Mouse (Mus musculus): ENCODE data around the gene Galnt18. TPM values are rescaled to one million over a fixed set of nuclear protein-coding genes. Genes with fewer than 3 reads are reported as not detected.

The Galnt18 gene
- total and polyA plus RNA-seq, 2 experiments from 2014 or later, result 16.5 to 27.1 TPM

- no peak for ATAC-seq (ENCODE audit: insufficient read depth, low read depth)
- 58% methylated on average over 3 of the region's 3 CpGs for WGBS
These were observed 292.9 kb downstream of the Galnt18 start for GRCm38 (mm10) chr7:111486811-111487333.

GRCm38 (mm10) chr7:111483896-111484295, 295.9 kb downstream of the Galnt18 start:
- 63% methylated on average over 4 of the region's 4 CpGs for WGBS
- no peaks in the 10 kb centered on the region for H3K27me3 ChIP-seq (ENCODE audit: control insufficient read depth, insufficient read depth, low read length)
- no peak overlapping the region for H3K27ac ChIP-seq (ENCODE audit: low read depth)
- no peak overlapping the region for H3K4me2 ChIP-seq (ENCODE audit: low read depth, low read length)
- no peaks in the 10 kb centered on the region for H3K9me3 ChIP-seq (replicated peaks; ENCODE audit: control insufficient read depth, low read length)
- H3K9ac ChIP-seq (replicated peaks; ENCODE audit: low read depth, low read length), result no peak overlapping the region
- TF ChIP-seq EP300 (IDR thresholded peaks at IDR 0.05; ENCODE audit: low read depth) (no peak), CTCF (IDR thresholded peaks at IDR 0.05; ENCODE audit: low read depth) (no peak)
- no peak for ATAC-seq (ENCODE audit: insufficient read depth, low read depth)
- DNase-seq (ENCODE audit: low spot score), result no peak
- H3K4me3 ChIP-seq (ENCODE audit: low read depth, low read length), result no peak overlapping the region
- H3K4me1 ChIP-seq (ENCODE audit: control insufficient read depth, insufficient read depth), result no peaks in the 10 kb centered on the region
- no peaks in the 10 kb centered on the region for H3K36me3 ChIP-seq (replicated peaks; ENCODE audit: control insufficient read depth, insufficient read depth, low read length)

More at GRCm38 (mm10) chr7:111486811-111487333, 292.9 kb downstream of the Galnt18 start:
- H3K4me1 ChIP-seq (ENCODE audit: control insufficient read depth, insufficient read depth), result no peaks in the 10 kb centered on the region
- H3K9ac ChIP-seq (replicated peaks; ENCODE audit: low read depth, low read length), result no peak overlapping the region
- H3K4me2 ChIP-seq (ENCODE audit: low read depth, low read length), result no peak overlapping the region
- no peaks in the 10 kb centered on the region for H3K36me3 ChIP-seq (replicated peaks; ENCODE audit: control insufficient read depth, insufficient read depth, low read length)
- DNase-seq (ENCODE audit: low spot score), result no peak
- no peaks in the 10 kb centered on the region for H3K9me3 ChIP-seq (replicated peaks; ENCODE audit: control insufficient read depth, low read length)
- TF ChIP-seq CTCF (IDR thresholded peaks at IDR 0.05; ENCODE audit: low read depth) (no peak), EP300 (IDR thresholded peaks at IDR 0.05; ENCODE audit: low read depth) (no peak)
- no peak overlapping the region for H3K27ac ChIP-seq (ENCODE audit: low read depth)
- no peak overlapping the region for H3K4me3 ChIP-seq (ENCODE audit: low read depth, low read length)
- no peaks in the 10 kb centered on the region for H3K27me3 ChIP-seq (ENCODE audit: control insufficient read depth, insufficient read depth, low read length)

GRCm38 (mm10) chr7:111483321-111483720, 296.5 kb downstream of the Galnt18 start:
- no peak for ATAC-seq (ENCODE audit: insufficient read depth, low read depth)
- H3K27me3 ChIP-seq (ENCODE audit: control insufficient read depth, insufficient read depth, low read length), result no peaks in the 10 kb centered on the region
- WGBS, result 91% methylated on average over 3 of the region's 3 CpGs
- no peak for DNase-seq (ENCODE audit: low spot score)
- H3K36me3 ChIP-seq (replicated peaks; ENCODE audit: control insufficient read depth, insufficient read depth, low read length), result no peaks in the 10 kb centered on the region
- H3K4me1 ChIP-seq (ENCODE audit: control insufficient read depth, insufficient read depth), result no peaks in the 10 kb centered on the region
- H3K9ac ChIP-seq (replicated peaks; ENCODE audit: low read depth, low read length), result no peak overlapping the region
- no peaks in the 10 kb centered on the region for H3K9me3 ChIP-seq (replicated peaks; ENCODE audit: control insufficient read depth, low read length)
- H3K4me2 ChIP-seq (ENCODE audit: low read depth, low read length), result no peak overlapping the region
- no peak overlapping the region for H3K27ac ChIP-seq (ENCODE audit: low read depth)
- H3K4me3 ChIP-seq (ENCODE audit: low read depth, low read length), result no peak overlapping the region
- TF ChIP-seq EP300 (IDR thresholded peaks at IDR 0.05; ENCODE audit: low read depth), result no peak
- no peak for TF ChIP-seq CTCF (IDR thresholded peaks at IDR 0.05; ENCODE audit: low read depth)

- DNase-seq (ENCODE audit: low spot score) (no peak), ATAC-seq (ENCODE audit: insufficient read depth, low read depth) (no peak)
- 73% methylated on average over 5 of the region's 5 CpGs for WGBS
- Histone ChIP-seq H3K36me3 (replicated peaks; ENCODE audit: control insufficient read depth, insufficient read depth, low read length) (no peaks in the 10 kb centered on the region), H3K9me3 (replicated peaks; ENCODE audit: control insufficient read depth, low read length) (no peaks in the 10 kb centered on the region), H3K4me1 (ENCODE audit: control insufficient read depth, insufficient read depth) (no peaks in the 10 kb centered on the region), H3K4me2 (ENCODE audit: low read depth, low read length) (no peak overlapping the region), H3K4me3 (ENCODE audit: low read depth, low read length) (no peak overlapping the region), H3K27ac (ENCODE audit: low read depth) (no peak overlapping the region), H3K9ac (replicated peaks; ENCODE audit: low read depth, low read length) (no peak overlapping the region), H3K27me3 (ENCODE audit: control insufficient read depth, insufficient read depth, low read length) (no peaks in the 10 kb centered on the region)
- no peak for TF ChIP-seq EP300 (IDR thresholded peaks at IDR 0.05; ENCODE audit: low read depth)
- TF ChIP-seq CTCF (IDR thresholded peaks at IDR 0.05; ENCODE audit: low read depth), result no peak
These were observed 312.1 kb downstream of the Galnt18 start for GRCm38 (mm10) chr7:111467715-111468114.

- Histone ChIP-seq H3K9me3 (replicated peaks; ENCODE audit: control insufficient read depth, low read length) (no peaks in the 10 kb centered on the region), H3K4me2 (ENCODE audit: low read depth, low read length) (no peak overlapping the region), H3K9ac (replicated peaks; ENCODE audit: low read depth, low read length) (no peak overlapping the region), H3K36me3 (replicated peaks; ENCODE audit: control insufficient read depth, insufficient read depth, low read length) (no peaks in the 10 kb centered on the region), H3K4me3 (ENCODE audit: low read depth, low read length) (no peak overlapping the region), H3K27me3 (ENCODE audit: control insufficient read depth, insufficient read depth, low read length) (no peaks in the 10 kb centered on the region), H3K4me1 (ENCODE audit: control insufficient read depth, insufficient read depth) (no peaks in the 10 kb centered on the region), H3K27ac (ENCODE audit: low read depth) (no peak overlapping the region)
- ATAC-seq (ENCODE audit: insufficient read depth, low read depth) (no peak), DNase-seq (ENCODE audit: low spot score) (no peak)
- 66% methylated on average over 1 of the region's 1 CpGs for WGBS
- TF ChIP-seq EP300 (IDR thresholded peaks at IDR 0.05; ENCODE audit: low read depth) (no peak), CTCF (IDR thresholded peaks at IDR 0.05; ENCODE audit: low read depth) (no peak; the same call in 1 of the 2 replicates)
These were observed 313.1 kb downstream of the Galnt18 start for GRCm38 (mm10) chr7:111466720-111467119.

- no peak for DNase-seq (ENCODE audit: low spot score)
- Histone ChIP-seq H3K9ac (replicated peaks; ENCODE audit: low read depth, low read length) (no peak overlapping the region), H3K27me3 (ENCODE audit: control insufficient read depth, insufficient read depth, low read length) (no peaks in the 10 kb centered on the region), H3K9me3 (replicated peaks; ENCODE audit: control insufficient read depth, low read length) (no peaks in the 10 kb centered on the region), H3K27ac (ENCODE audit: low read depth) (no peak overlapping the region), H3K36me3 (replicated peaks; ENCODE audit: control insufficient read depth, insufficient read depth, low read length) (no peaks in the 10 kb centered on the region), H3K4me2 (ENCODE audit: low read depth, low read length) (no peak overlapping the region), H3K4me3 (ENCODE audit: low read depth, low read length) (no peak overlapping the region), H3K4me1 (ENCODE audit: control insufficient read depth, insufficient read depth) (no peaks in the 10 kb centered on the region)
- TF ChIP-seq CTCF (IDR thresholded peaks at IDR 0.05; ENCODE audit: low read depth), result no peak
- TF ChIP-seq EP300 (IDR thresholded peaks at IDR 0.05; ENCODE audit: low read depth), result no peak
- no peak for ATAC-seq (ENCODE audit: insufficient read depth, low read depth)
- 71% methylated on average over 3 of the region's 3 CpGs for WGBS
These were observed 313.7 kb downstream of the Galnt18 start for GRCm38 (mm10) chr7:111466121-111466520.
